Mouse (Mus musculus) embryonic facial prominence, embryonic 11.5 days (tissue): ENCODE results near the gene Mme. TPM values are rescaled to one million over a fixed set of nuclear protein-coding genes. Genes with fewer than 3 reads are reported as not detected.

Source experiments
- ATAC-seq: fragments of 200-750 bp; cut with Nextera tagmentation; replicated peaks from 2 replicates; pipeline ENCODE4 v1.8.0; 2017; ENCODE audit warnings: low read depth; ENCODE audit not compliant: insufficient number of reproducible peaks, low FRiP score, low TSS enrichment
- DNase-seq: peaks from one replicate; pipeline ENCODE4 v3.0.0-alpha.2; 2015; ENCODE audit warnings: low spot score
- H3K27ac ChIP-seq: fragments of 300-500 bp; sonication (generic); replicated peaks from 2 replicates; pipeline ENCODE4 v1.5.1; 2014; ENCODE audit warnings: mild to moderate bottlenecking, low read depth, low read length, control low read depth
- H3K27me3 ChIP-seq: fragments of 300-500 bp; sonication (generic); 2 replicates; pipeline ENCODE4 v1.6.1; 2014; ENCODE audit warnings: mild to moderate bottlenecking, low read length, moderate library complexity, mixed read lengths; ENCODE audit not compliant: control insufficient read depth, insufficient read depth
- H3K36me3 ChIP-seq: fragments of 300-500 bp; sonication (generic); replicated peaks from 2 replicates; pipeline ENCODE4 v1.6.1; 2014; ENCODE audit warnings: low read depth, mild to moderate bottlenecking, low read length, moderate library complexity, mixed read lengths; ENCODE audit not compliant: control insufficient read depth, insufficient read depth
- H3K4me1 ChIP-seq: fragments of 300-500 bp; sonication (generic); 2 replicates; pipeline ENCODE4 v1.6.1; 2014; ENCODE audit warnings: low read length, mixed read lengths; ENCODE audit not compliant: control insufficient read depth, insufficient read depth
- H3K4me2 ChIP-seq: fragments of 300-500 bp; sonication (generic); 2 replicates; pipeline ENCODE4 v1.6.1; 2014; ENCODE audit warnings: low read depth, mild to moderate bottlenecking, control low read depth, low read length, moderate library complexity
- H3K4me3 ChIP-seq: fragments of 300-500 bp; sonication (generic); 2 replicates; pipeline ENCODE4 v1.5.1; 2014; ENCODE audit warnings: low read depth, low read length, control low read depth
- H3K9ac ChIP-seq: fragments of 300-500 bp; sonication (generic); replicated peaks from 2 replicates; pipeline ENCODE4 v1.6.1; 2014; ENCODE audit warnings: mild to moderate bottlenecking, control low read depth, low read length
- H3K9me3 ChIP-seq: fragments of 300-500 bp; sonication (generic); replicated peaks from 2 replicates; pipeline ENCODE4 v1.6.1; 2016; ENCODE audit warnings: mild to moderate bottlenecking, low read length, inconsistent platforms, mixed read lengths; ENCODE audit not compliant: control insufficient read depth
- WGBS: fragments of 180-500 bp; shearing (Covaris S2); extraction: QIAGEN DNeasy Blood & Tissue Kit; methylation state at CpG from one replicate; pipeline ENCODE4 v1.1.7; 2014; 5-methylcytosine and 5-hydroxymethylcytosine counted together
- polyA plus RNA-seq: library from polyadenylated mRNA; unstranded; fragments of >200 nt; fragmentation: Nextera tagmentation; extraction: Ambion mirVana; gene quantifications from 2 replicates; pipeline ENCODE4 v1.2.1, GENCODE M21; 2014

Gene Mme
- polyA plus RNA-seq, 1 experiment from 2014 or later: 33.3 TPM

GRCm38 (mm10) chr3:63351680-63352260 lies 110.4 kb downstream of the Mme start:
- no peak overlapping the region for H3K4me3 ChIP-seq
- no peak overlapping the region for H3K4me2 ChIP-seq
- no peak for ATAC-seq

GRCm38 (mm10) chr3:63359512-63359911 lies 118.2 kb downstream of the Mme start:
- no peaks in the 10 kb centered on the region for H3K4me1 ChIP-seq
- H3K27ac ChIP-seq: no peak overlapping the region
- no peak overlapping the region for H3K9ac ChIP-seq
- no peaks in the 10 kb centered on the region for H3K27me3 ChIP-seq
- no peaks in the 10 kb centered on the region for H3K36me3 ChIP-seq
- no peaks in the 10 kb centered on the region for H3K9me3 ChIP-seq
- ATAC-seq (no peak), DNase-seq (no peak)
- no peak overlapping the region for H3K4me2 ChIP-seq
- H3K4me3 ChIP-seq: no peak overlapping the region
- 93% methylated on average over 1 of the region's 1 CpGs for WGBS

More at GRCm38 (mm10) chr3:63351680-63352260, 110.4 kb downstream of the Mme start:
- H3K4me1 ChIP-seq: no peaks in the 10 kb centered on the region
- H3K27me3 ChIP-seq: no peaks in the 10 kb centered on the region
- DNase-seq: no peak
- no peaks in the 10 kb centered on the region for H3K9me3 ChIP-seq
- H3K27ac ChIP-seq: no peak overlapping the region
- H3K36me3 ChIP-seq: no peaks in the 10 kb centered on the region
- 77% methylated on average over 1 of the region's 1 CpGs for WGBS
- no peak overlapping the region for H3K9ac ChIP-seq

- peak; percentile 0 for DNase-seq
- no peaks in the 10 kb centered on the region for H3K4me1 ChIP-seq
- H3K27ac ChIP-seq: no peak overlapping the region
- no peaks in the 10 kb centered on the region for H3K36me3 ChIP-seq
- no peak overlapping the region for H3K4me3 ChIP-seq
- H3K9me3 ChIP-seq: no peaks in the 10 kb centered on the region
- H3K4me2 ChIP-seq: no peak overlapping the region
- no peak overlapping the region for H3K9ac ChIP-seq
- no peak for ATAC-seq
- WGBS: 67% methylated on average over 2 of the region's 2 CpGs
- H3K27me3 ChIP-seq: no peaks in the 10 kb centered on the region
Observed at GRCm38 (mm10) chr3:63384989-63385388, 143.7 kb downstream of the Mme start.

GRCm38 (mm10) chr3:63390774-63391173 lies 149.4 kb downstream of the Mme start:
- Histone ChIP-seq H3K27me3 (no peaks in the 10 kb centered on the region), H3K4me3 (no peak overlapping the region), H3K4me1 (no peaks in the 10 kb centered on the region), H3K36me3 (no peaks in the 10 kb centered on the region), H3K27ac (no peak overlapping the region), H3K9me3 (no peaks in the 10 kb centered on the region), H3K9ac (no peak overlapping the region), H3K4me2 (no peak overlapping the region)
- ATAC-seq (no peak), DNase-seq (no peak)
- WGBS: 74% methylated on average over 2 of the region's 2 CpGs

GRCm38 (mm10) chr3:63391348-63391747 lies 150.0 kb downstream of the Mme start:
- Histone ChIP-seq H3K4me2 (no peak overlapping the region), H3K9me3 (no peaks in the 10 kb centered on the region), H3K4me1 (no peaks in the 10 kb centered on the region), H3K9ac (no peak overlapping the region), H3K4me3 (no peak overlapping the region), H3K36me3 (no peaks in the 10 kb centered on the region), H3K27me3 (no peaks in the 10 kb centered on the region), H3K27ac (no peak overlapping the region)
- ATAC-seq (no peak), DNase-seq (no peak)
- 75% methylated on average over 2 of the region's 2 CpGs for WGBS

GRCm38 (mm10) chr3:63394424-63394941 lies 153.1 kb downstream of the Mme start:
- no peaks in the 10 kb centered on the region for H3K9me3 ChIP-seq
- no peaks in the 10 kb centered on the region for H3K36me3 ChIP-seq
- no peak overlapping the region for H3K27ac ChIP-seq
- H3K4me3 ChIP-seq: no peak overlapping the region
- no peaks in the 10 kb centered on the region for H3K27me3 ChIP-seq
- WGBS: 79% methylated on average over 4 of the region's 4 CpGs
- H3K9ac ChIP-seq: no peak overlapping the region
- no peak for DNase-seq
- H3K4me2 ChIP-seq: no peak overlapping the region
- H3K4me1 ChIP-seq: no peaks in the 10 kb centered on the region
- no peak for ATAC-seq

- Histone ChIP-seq H3K9ac (no peak overlapping the region), H3K4me2 (no peak overlapping the region), H3K27ac (no peak overlapping the region), H3K4me3 (no peak overlapping the region), H3K36me3 (no peaks in the 10 kb centered on the region), H3K27me3 (no peaks in the 10 kb centered on the region), H3K9me3 (no peaks in the 10 kb centered on the region), H3K4me1 (no peaks in the 10 kb centered on the region)
- ATAC-seq: no peak
- 98% methylated on average over 4 of the region's 4 CpGs for WGBS
- DNase-seq: no peak
Observed at GRCm38 (mm10) chr3:63398171-63398570, 156.8 kb downstream of the Mme start.

GRCm38 (mm10) chr3:63406438-63406837 lies 165.1 kb downstream of the Mme start:
- no peak for ATAC-seq
- 83% methylated on average over 3 of the region's 3 CpGs for WGBS

More at GRCm38 (mm10) chr3:63406438-63406837, 165.1 kb downstream of the Mme start:
- H3K4me1 ChIP-seq: no peaks in the 10 kb centered on the region
- H3K36me3 ChIP-seq: no peaks in the 10 kb centered on the region
- no peak overlapping the region for H3K4me3 ChIP-seq
- H3K27me3 ChIP-seq: no peaks in the 10 kb centered on the region
- H3K4me2 ChIP-seq: no peak overlapping the region
- H3K9me3 ChIP-seq: no peaks in the 10 kb centered on the region
- DNase-seq: no peak
- no peak overlapping the region for H3K9ac ChIP-seq
- no peak overlapping the region for H3K27ac ChIP-seq
